Mouse (Mus musculus): ENCODE measurements around the gene Entpd6. TPM values are rescaled to one million over a fixed set of nuclear protein-coding genes. Genes with fewer than 3 reads are reported as not detected.

Entpd6 gene
- polyA plus RNA-seq, 1 experiment from 2014 or later = 46.1 TPM

- peak overlapping the region; percentile 77 for H3K4me3 ChIP-seq (replicated peaks; ENCODE audit: low read depth, low read length)
Measured at GRCm38 (mm10) chr2:150750129-150750979, 1.5 kb downstream of the Entpd6 start.

GRCm38 (mm10) chr2:150755016-150755415 is 6.2 kb downstream of the Entpd6 start:
- Histone ChIP-seq H3K36me3 (ENCODE audit: control insufficient read depth, insufficient read depth, low read length) (peaks cover 57% of the 10 kb centered on the region), H3K4me3 (replicated peaks; ENCODE audit: low read depth, low read length) (no peak overlapping the region), H3K27me3 (ENCODE audit: control insufficient read depth, insufficient read depth, low read length) (no peaks in the 10 kb centered on the region), H3K9me3 (ENCODE audit: control insufficient read depth, low read length) (no peaks in the 10 kb centered on the region), H3K27ac (replicated peaks; ENCODE audit: low read depth, low read length) (no peak overlapping the region), H3K4me1 (ENCODE audit: control insufficient read depth, insufficient read depth, low read length) (peaks cover 5% of the 10 kb centered on the region; the same call in 1 of the 2 replicates), H3K9ac (replicated peaks; ENCODE audit: low read length) (no peak overlapping the region), H3K4me2 (ENCODE audit: low read length) (no peak overlapping the region)
- DNase-seq (no peak), ATAC-seq (ENCODE audit: low FRiP score, low TSS enrichment) (no peak)
- 92% methylated on average over 3 of the region's 3 CpGs for WGBS

More at GRCm38 (mm10) chr2:150750129-150750979, 1.5 kb downstream of the Entpd6 start:
- ATAC-seq (ENCODE audit: low FRiP score, low TSS enrichment) = no peak
- Histone ChIP-seq H3K9me3 (ENCODE audit: control insufficient read depth, low read length) (no peaks in the 10 kb centered on the region), H3K4me1 (ENCODE audit: control insufficient read depth, insufficient read depth, low read length) (peaks cover 12% of the 10 kb centered on the region), H3K27me3 (ENCODE audit: control insufficient read depth, insufficient read depth, low read length) (no peaks in the 10 kb centered on the region), H3K27ac (replicated peaks; ENCODE audit: low read depth, low read length) (no peak overlapping the region), H3K9ac (replicated peaks; ENCODE audit: low read length) (peak overlapping the region; percentile 86; the same call in 1 of the 2 replicates), H3K36me3 (ENCODE audit: control insufficient read depth, insufficient read depth, low read length) (peaks cover 20% of the 10 kb centered on the region), H3K4me2 (ENCODE audit: low read length) (peak overlapping the region; percentile 74)
- DNase-seq = peak; percentile 15
- 81% methylated on average over 13 of the region's 13 CpGs for WGBS

GRCm38 (mm10) chr2:150761476-150761875 is 12.6 kb downstream of the Entpd6 start:
- Histone ChIP-seq H3K4me2 (ENCODE audit: low read length) (no peak overlapping the region), H3K4me3 (replicated peaks; ENCODE audit: low read depth, low read length) (no peak overlapping the region), H3K9me3 (ENCODE audit: control insufficient read depth, low read length) (no peaks in the 10 kb centered on the region), H3K9ac (replicated peaks; ENCODE audit: low read length) (no peak overlapping the region), H3K27ac (replicated peaks; ENCODE audit: low read depth, low read length) (no peak overlapping the region), H3K36me3 (ENCODE audit: control insufficient read depth, insufficient read depth, low read length) (peaks cover 77% of the 10 kb centered on the region), H3K27me3 (ENCODE audit: control insufficient read depth, insufficient read depth, low read length) (no peaks in the 10 kb centered on the region), H3K4me1 (ENCODE audit: control insufficient read depth, insufficient read depth, low read length) (no peaks in the 10 kb centered on the region)
- 87% methylated on average over 7 of the region's 7 CpGs for WGBS
- ATAC-seq (ENCODE audit: low FRiP score, low TSS enrichment) (no peak), DNase-seq (no peak)

- H3K36me3 ChIP-seq (ENCODE audit: control insufficient read depth, insufficient read depth, low read length) = peaks cover 74% of the 10 kb centered on the region
Measured at GRCm38 (mm10) chr2:150765619-150766018, 16.8 kb downstream of the Entpd6 start.

GRCm38 (mm10) chr2:150766083-150766862 is 17.4 kb downstream of the Entpd6 start:
- no peak overlapping the region for H3K4me3 ChIP-seq (replicated peaks; ENCODE audit: low read depth, low read length)
- no peaks in the 10 kb centered on the region for H3K4me1 ChIP-seq (ENCODE audit: control insufficient read depth, insufficient read depth, low read length)
- peaks cover 74% of the 10 kb centered on the region for H3K36me3 ChIP-seq (ENCODE audit: control insufficient read depth, insufficient read depth, low read length)
- no peak for DNase-seq
- H3K4me2 ChIP-seq (ENCODE audit: low read length) = no peak overlapping the region
- H3K9me3 ChIP-seq (ENCODE audit: control insufficient read depth, low read length) = no peaks in the 10 kb centered on the region
- no peak overlapping the region for H3K9ac ChIP-seq (replicated peaks; ENCODE audit: low read length)
- no peaks in the 10 kb centered on the region for H3K27me3 ChIP-seq (ENCODE audit: control insufficient read depth, insufficient read depth, low read length)
- ATAC-seq (ENCODE audit: low FRiP score, low TSS enrichment) = no peak
- 92% methylated on average over 4 of the region's 4 CpGs for WGBS
- H3K27ac ChIP-seq (replicated peaks; ENCODE audit: low read depth, low read length) = no peak overlapping the region

More at GRCm38 (mm10) chr2:150765619-150766018, 16.8 kb downstream of the Entpd6 start:
- Histone ChIP-seq H3K9ac (replicated peaks; ENCODE audit: low read length) (no peak overlapping the region), H3K27ac (replicated peaks; ENCODE audit: low read depth, low read length) (0 out of 2 replicates have a peak overlapping the region, but pooled peaks have one; percentile 33), H3K4me2 (ENCODE audit: low read length) (no peak overlapping the region), H3K4me3 (replicated peaks; ENCODE audit: low read depth, low read length) (no peak overlapping the region), H3K4me1 (ENCODE audit: control insufficient read depth, insufficient read depth, low read length) (no peaks in the 10 kb centered on the region), H3K9me3 (ENCODE audit: control insufficient read depth, low read length) (no peaks in the 10 kb centered on the region), H3K27me3 (ENCODE audit: control insufficient read depth, insufficient read depth, low read length) (no peaks in the 10 kb centered on the region)
- 54% methylated on average over 2 of the region's 2 CpGs for WGBS
- ATAC-seq (ENCODE audit: low FRiP score, low TSS enrichment) (peak; percentile 53; the same call in 1 of the 2 replicates), DNase-seq (peak; percentile 31)

- H3K27me3 ChIP-seq (ENCODE audit: control insufficient read depth, insufficient read depth, low read length) = no peaks in the 10 kb centered on the region
- WGBS = 92% methylated on average over 1 of the region's 1 CpGs
- ATAC-seq (ENCODE audit: low FRiP score, low TSS enrichment) (no peak), DNase-seq (no peak)
- H3K36me3 ChIP-seq (ENCODE audit: control insufficient read depth, insufficient read depth, low read length) = peaks cover 69% of the 10 kb centered on the region
- no peak overlapping the region for H3K4me2 ChIP-seq (ENCODE audit: low read length)
- H3K9me3 ChIP-seq (ENCODE audit: control insufficient read depth, low read length) = no peaks in the 10 kb centered on the region
- no peaks in the 10 kb centered on the region for H3K4me1 ChIP-seq (ENCODE audit: control insufficient read depth, insufficient read depth, low read length)
- no peak overlapping the region for H3K4me3 ChIP-seq (replicated peaks; ENCODE audit: low read depth, low read length)
- H3K27ac ChIP-seq (replicated peaks; ENCODE audit: low read depth, low read length) = no peak overlapping the region
- no peak overlapping the region for H3K9ac ChIP-seq (replicated peaks; ENCODE audit: low read length)
Measured at GRCm38 (mm10) chr2:150768678-150769077, 19.8 kb downstream of the Entpd6 start.

- H3K4me1 ChIP-seq (ENCODE audit: control insufficient read depth, insufficient read depth, low read length) = no peaks in the 10 kb centered on the region
- H3K9ac ChIP-seq (replicated peaks; ENCODE audit: low read length) = no peak overlapping the region
- H3K4me3 ChIP-seq (replicated peaks; ENCODE audit: low read depth, low read length) = no peak overlapping the region
- ATAC-seq (ENCODE audit: low FRiP score, low TSS enrichment) (peak; percentile 38; the same call in 1 of the 2 replicates), DNase-seq (peak; percentile 49)
- no peak overlapping the region for H3K4me2 ChIP-seq (ENCODE audit: low read length)
- no peaks in the 10 kb centered on the region for H3K27me3 ChIP-seq (ENCODE audit: control insufficient read depth, insufficient read depth, low read length)
- H3K27ac ChIP-seq (replicated peaks; ENCODE audit: low read depth, low read length) = no peak overlapping the region; the same call in 1 of the 2 replicates
- WGBS = 73% methylated on average over 1 of the region's 1 CpGs
- peaks cover 56% of the 10 kb centered on the region for H3K36me3 ChIP-seq (ENCODE audit: control insufficient read depth, insufficient read depth, low read length)
- H3K9me3 ChIP-seq (ENCODE audit: control insufficient read depth, low read length) = no peaks in the 10 kb centered on the region
Measured at GRCm38 (mm10) chr2:150770747-150771146, 21.9 kb downstream of the Entpd6 start.

GRCm38 (mm10) chr2:150771169-150771568 is 22.3 kb downstream of the Entpd6 start:
- Histone ChIP-seq H3K4me2 (ENCODE audit: low read length) (no peak overlapping the region), H3K9ac (replicated peaks; ENCODE audit: low read length) (no peak overlapping the region), H3K36me3 (ENCODE audit: control insufficient read depth, insufficient read depth, low read length) (peaks cover 54% of the 10 kb centered on the region), H3K27me3 (ENCODE audit: control insufficient read depth, insufficient read depth, low read length) (no peaks in the 10 kb centered on the region), H3K27ac (replicated peaks; ENCODE audit: low read depth, low read length) (no peak overlapping the region), H3K9me3 (ENCODE audit: control insufficient read depth, low read length) (no peaks in the 10 kb centered on the region), H3K4me1 (ENCODE audit: control insufficient read depth, insufficient read depth, low read length) (no peaks in the 10 kb centered on the region), H3K4me3 (replicated peaks; ENCODE audit: low read depth, low read length) (no peak overlapping the region)
- ATAC-seq (ENCODE audit: low FRiP score, low TSS enrichment) = no peak
- DNase-seq = no peak
- WGBS = 86% methylated on average over 6 of the region's 6 CpGs

Measured in midbrain, embryonic 14.5 days (tissue).